Mouse (Mus musculus) cerebellum, adult (tissue): ENCODE results near the gene Epha10.
"Not testable (repeated sequence)": the region's sequence is repeated elsewhere in the genome, so short reads cannot be mapped to it uniquely, and the experiment has no call there.

Experiments
- ATAC-seq: cut with Nextera tagmentation; 2 replicates; pipeline ENCODE4 v1.9.2; 2017; ENCODE audit warnings: mild to moderate bottlenecking, moderate library complexity, mixed read lengths; ENCODE audit not compliant: insufficient number of reproducible peaks, low FRiP score, low TSS enrichment

Gene Epha10

DNA sequence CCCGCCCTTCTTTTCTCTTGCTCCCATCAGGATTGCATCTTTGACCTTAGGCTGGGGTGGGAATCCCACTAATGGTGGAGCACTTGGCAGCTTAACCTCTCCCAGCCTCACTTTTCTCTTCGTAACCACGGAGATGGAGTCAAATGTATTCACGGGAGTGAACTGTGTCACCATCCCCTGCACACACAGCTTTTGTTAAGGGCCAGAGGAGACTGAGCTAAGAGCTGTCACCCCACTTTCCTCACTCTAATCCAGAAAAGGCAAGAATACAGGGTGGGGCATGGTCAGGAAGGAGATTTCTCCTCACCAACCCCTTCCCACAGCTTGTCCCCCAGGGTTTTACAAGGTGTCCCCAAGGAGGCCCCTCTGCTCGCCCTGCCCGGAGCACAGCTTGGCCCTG lies 13.1 kb downstream of the Epha10 start:
- ATAC-seq = no peak

DNA sequence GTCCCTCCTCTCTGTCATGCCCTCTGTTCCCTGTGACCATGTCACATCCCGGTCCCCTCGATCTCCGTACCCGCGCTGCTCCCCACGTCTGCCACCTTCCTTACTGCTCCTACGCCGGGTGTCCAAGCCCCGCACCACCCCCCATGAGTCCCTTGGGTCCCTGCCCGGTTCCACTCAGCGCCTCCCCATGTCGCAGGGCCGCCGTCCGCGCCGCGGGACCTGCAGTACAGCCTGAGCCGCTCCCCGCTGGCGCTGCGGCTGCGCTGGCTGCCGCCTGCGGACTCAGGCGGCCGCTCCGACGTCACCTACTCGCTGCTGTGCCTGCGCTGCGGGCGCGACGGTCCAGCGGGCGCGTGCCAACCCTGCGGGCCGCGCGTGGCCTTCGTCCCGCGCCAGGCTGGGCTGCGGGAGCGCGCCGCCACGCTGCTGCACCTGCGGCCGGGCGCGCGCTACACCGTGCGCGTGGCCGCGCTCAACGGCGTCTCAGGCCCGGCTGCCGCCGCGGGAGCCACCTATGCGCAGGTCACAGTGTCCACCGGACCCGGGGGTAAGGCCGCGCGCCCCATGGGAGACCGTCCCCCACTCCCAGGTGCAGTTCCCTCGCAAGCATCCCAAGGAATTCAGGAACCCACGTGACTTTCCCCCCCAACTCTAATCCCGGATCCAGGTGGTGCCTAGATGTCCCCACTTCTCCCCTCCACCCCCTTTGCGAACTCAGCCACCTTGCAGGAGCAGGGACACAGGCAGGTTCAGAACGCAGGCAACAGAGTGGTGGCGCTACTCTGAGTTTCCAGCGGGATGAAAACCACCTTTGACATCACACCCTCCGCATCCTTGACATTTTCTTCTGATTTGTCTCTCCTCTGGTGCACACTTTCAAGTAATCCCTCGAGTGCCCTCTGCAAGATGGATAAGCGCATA lies 14.1 kb downstream of the Epha10 start:
- peak; percentile 78 for ATAC-seq

DNA sequence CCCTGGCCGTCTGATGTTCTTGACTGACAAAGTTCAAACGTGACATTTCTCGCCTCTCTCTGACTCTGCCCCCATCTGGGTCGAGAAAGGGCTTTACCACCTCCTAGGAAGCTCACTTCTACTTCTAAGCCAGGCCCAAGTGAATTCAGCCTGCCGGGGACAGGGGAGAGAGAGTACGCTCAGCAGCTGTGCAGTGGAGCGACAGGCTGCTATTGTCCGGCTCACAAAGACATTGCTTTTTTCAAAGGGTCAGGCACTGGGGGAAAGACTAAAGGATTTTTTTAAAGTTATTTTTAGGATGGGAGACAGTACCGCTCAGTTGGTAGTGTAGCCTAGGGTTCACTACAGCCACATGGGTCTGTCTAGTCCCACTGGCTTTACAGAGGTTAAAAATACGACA lies 17.7 kb downstream of the Epha10 start:
- no peak for ATAC-seq

DNA sequence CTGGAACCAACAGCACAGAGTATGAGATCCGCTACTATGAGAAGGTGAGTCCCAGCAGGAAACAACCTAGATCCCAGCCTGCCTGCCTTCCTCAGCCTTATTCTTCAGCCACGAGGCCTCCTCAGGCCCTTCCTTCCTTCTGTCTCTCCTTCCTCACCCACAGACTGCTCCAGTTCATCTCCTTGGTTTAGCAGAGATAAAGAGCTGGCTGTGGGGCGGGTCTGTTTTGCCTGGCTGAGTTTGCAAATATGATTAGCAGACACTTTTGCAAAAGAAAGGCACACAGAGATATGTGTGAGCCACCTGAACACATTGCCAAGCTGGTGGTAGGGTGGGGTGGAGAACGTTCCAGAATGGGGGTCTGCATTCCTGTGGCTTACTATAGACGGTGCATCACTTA lies 19.2 kb downstream of the Epha10 start:
- ATAC-seq = no peak

DNA sequence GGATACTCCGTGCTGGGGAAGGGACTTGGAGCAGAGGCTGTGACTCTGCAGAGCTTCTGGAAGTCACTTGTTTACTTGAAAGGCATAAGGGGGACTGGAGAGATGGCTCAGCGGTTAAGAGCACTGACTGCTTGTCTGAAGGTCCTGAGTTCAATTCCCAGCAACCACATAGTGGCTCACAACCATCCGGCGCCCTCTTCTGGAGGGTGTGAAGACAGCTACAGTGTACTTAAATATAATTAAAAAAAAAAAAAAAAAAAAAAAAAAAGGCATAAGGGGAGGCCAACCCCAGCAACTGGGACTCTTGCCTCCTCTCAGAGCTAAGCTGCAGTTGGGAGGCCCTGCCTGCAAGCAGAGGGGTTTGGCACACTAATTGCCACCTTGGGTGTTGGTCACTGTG lies 24.7 kb downstream of the Epha10 start:
- ATAC-seq = no peak

DNA sequence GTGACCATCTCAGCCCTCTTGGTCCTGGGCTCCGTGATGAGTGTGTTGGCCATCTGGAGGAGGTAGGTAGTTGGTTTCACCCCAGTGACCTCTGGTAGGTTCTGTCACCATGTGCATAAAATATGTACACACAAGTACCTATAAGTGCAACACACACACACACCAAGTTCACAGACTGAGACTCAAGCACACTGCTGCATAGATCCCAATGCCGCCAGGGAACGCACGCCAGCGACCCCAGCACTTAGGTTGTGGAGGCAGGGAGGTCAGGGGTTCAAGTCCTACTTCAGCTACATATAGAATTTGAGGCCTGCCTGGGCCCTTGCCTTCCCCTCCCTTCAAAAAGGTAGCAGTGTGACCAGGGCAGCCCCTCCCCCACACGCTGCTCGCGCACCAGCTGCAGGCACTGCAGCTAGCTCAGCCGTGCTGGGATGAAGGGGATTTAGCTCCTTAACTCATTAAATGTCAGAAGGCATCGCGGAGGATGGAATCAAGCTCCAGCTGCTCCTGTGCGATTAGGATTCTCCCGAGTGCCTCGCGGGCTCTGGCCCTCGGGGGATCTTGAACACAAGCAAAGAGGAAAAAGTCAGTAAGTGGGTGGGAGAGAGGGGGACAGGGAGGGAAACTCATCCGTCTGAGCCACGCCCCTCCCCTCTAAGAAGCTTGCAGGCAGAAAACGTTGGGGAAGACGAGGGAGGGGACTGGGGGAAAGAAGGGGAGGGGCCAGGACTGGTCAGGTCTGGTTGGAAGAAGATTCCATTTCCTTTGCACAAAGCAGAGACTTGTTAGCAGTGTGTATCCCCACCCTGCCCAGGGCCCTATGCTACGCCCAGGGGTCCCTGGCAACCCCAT lies 25.5 kb downstream of the Epha10 start:
- ATAC-seq = no peak

DNA sequence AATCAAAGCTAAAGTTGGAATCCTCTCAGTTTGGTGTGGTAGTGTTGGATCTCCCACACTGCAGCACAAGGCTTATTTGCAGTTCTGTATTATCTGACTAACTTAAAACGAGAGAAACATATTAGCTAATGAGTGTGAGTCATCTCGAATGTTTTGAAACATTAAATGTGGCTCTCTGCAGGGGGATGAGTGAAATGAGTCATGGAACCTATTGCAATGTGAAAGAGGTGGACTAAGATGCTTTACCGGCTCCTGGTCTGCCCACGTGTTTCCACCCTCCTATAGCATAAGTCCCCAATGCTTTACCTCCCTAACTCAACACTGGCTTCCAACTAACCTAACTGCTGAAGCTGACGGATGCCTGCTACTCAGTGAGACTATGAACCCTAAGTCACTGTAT lies 47.4 kb downstream of the Epha10 start:
- no peak for ATAC-seq

DNA sequence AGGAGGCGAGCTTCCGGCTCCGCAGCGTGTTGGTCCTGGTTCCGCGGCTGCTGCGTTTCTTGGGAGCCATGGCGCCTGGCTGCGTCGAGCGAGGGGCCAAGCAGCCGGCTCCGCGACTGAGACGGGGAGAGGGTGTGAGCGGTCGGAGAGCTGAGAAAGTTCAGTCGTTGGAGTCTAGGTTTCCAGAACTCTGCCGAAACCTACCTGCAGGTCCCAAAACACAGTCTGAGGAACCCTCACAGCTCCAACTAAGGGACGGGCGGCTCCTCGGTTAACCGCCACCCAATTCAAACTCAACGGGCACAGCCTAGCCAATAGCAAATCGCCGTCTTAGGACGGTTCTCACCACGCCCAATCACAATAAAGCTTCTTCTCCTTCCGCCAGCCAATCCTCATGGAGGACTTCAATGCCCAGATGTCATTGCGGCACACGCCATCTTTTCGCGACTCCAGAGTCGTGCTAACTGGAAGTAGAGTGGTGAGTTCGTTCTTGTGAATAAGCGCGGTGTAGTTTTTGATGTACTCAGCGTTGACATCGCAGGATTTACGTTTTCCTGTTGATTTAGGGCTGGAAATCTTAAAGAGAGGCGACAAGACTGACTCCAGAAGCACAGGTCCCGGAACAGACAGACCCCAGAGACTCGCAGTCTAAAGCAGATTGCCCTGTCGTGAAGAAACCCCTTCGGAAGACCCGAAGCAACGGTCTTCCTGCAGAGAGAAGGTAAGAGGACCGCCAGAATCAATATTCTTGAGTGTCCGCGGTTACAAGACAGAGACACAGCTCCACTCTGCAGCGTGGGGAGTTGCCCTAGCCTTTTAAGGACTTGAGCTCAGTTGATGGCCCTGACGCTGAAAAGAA lies 56.1 kb downstream of the Epha10 start, which contains the start of gene 9930104L06Rik:
TSS of gene 9930104L06Rik (plus strand) at position 436 of the 859 bp plus-strand sequence.
- peak; percentile 99 for ATAC-seq

DNA sequence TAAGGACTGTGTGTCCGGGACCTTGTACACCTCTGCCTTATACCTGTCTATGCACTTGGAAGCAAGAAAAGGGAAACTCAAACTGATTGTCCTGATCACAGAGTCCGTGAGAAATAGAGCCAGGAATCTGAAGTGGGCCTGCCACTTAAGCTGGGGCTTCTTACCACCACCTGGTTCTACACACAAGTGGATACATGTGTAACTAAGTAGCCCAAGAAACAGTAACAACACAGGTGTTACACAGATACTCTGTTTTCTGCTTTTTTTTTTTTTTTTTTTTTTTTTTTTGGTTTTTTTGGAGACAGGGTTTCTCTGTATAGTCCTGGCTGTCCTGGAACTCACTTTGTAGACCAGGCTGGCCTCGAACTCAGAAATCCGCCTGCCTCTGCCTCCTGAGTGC lies 58.5 kb downstream of the Epha10 start, which contains the start of gene Cdca8:
TSS of gene Cdca8 (minus strand) at position 101 of the 400 bp plus-strand sequence.
- not testable (repeated sequence) for ATAC-seq

DNA sequence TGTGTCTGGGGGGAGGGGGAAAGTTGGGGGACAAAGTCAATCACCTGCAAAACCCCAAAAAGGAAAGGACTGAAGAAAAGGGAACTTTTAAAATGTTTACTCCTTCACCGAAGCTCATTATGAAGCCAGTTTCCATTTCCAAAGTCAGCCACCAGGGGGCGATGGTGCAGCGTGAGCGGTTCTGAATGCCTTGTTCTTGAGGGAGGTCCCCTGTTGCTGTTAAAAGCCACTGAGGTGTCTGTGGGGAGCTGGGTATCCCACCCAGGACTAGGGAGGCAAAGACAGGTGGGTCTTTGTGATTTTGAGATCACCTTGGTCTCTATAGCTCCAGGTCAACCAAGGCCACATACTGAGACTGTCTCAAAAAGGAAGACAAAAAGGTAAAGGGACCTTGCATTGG lies 62.3 kb downstream of the Epha10 start:
- no peak; the same call in 1 of the 2 replicates for ATAC-seq

DNA sequence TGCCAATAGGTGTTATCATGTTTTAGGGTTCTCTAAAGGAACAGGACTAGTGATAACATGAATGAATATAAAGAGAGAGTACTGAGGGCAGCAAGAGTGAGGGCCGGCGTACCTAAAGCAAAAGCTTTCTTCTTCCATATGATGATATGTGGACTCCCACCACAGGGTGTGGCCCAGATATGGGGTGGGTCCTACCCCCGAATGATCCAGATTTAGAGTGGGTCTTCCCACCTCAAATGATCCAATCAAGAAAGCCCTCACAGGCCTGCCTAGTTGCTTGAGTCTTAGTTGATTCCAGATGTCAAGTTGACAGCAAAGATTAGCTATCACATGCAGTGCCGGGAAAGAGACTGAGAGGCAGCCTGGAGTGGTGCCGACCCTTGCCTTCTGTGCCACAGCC lies 63.1 kb downstream of the Epha10 start:
- ATAC-seq = no peak

DNA sequence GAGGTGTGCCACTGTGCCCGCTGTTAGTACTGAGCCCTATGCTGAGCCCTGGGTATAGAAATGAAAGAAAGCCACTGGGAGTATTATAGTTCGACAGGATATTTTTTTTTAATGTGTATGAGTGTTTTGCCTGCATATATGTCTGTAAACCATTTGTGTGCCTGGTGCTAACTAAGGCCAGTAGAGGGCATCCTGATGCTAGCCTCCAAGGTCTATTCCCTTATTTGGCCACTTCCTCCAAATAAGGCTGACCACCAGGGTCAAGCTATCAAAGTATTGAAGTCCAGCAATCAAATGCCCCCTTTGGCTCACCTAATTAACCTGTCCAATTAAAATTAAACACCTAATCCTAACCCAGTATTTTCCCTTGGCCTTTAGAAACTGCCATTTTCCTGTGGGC lies 64.3 kb downstream of the Epha10 start:
- no peak for ATAC-seq

DNA sequence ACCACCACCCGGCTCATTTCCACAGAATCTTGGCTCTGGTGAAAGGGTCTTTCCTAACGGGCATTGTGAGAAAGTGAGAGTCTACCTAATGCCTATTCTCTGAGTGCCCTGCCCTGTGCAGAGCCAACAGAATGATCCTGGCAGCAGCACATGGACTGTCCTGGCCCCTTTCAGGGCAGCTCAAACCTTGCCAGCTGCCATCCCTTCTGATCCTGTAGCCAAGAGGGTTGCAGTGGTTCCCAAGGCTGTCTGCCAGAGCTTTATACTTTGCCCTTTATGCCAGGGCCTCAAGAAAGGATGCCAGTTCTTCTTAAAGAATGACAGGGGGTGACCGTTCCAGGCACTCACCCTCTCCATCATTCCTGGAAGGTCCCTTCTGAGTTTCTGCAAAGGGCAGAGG lies 68.8 kb downstream of the Epha10 start:
- no peak for ATAC-seq

DNA sequence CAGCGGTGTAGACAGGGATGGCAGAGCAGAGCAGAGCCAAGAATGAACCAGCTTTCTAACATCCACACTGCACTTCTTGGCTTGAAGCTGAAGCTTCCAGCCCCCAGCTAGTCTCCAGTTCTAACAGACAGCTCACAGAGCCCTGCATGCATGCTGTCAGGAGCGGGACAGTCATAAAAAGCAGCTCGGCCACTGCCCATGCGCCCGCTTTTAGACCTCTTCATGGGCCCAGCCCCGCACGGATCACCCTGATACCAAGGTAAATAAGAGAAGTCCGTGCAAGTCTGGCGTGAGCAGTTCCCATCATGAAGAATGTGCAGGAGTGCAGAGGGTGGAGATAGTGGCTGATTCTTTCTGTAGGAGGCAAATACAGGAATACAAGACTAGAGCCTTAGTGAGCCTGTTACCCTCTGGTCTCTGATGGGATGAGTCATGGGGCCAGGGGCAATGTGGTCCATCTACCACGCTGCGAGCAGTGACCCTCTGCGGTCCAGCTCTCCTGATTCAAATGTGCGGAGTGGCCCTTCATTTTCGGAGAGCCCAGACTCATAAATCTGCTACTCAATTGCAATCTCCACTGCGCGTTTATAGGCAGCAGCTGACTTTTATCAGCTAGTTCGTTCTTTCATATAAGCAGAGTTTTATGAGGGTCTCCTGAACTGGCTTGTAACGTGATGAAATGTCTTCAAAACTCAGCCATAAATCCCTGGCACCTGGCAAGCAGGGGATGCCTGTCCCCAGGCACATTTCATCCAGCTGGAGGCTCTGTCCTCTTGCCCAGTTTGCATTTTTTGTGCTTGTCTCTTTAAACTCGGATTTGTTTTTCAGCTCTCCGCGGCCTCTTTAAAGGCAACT lies 69.7 kb downstream of the Epha10 start:
- no peak for ATAC-seq

DNA sequence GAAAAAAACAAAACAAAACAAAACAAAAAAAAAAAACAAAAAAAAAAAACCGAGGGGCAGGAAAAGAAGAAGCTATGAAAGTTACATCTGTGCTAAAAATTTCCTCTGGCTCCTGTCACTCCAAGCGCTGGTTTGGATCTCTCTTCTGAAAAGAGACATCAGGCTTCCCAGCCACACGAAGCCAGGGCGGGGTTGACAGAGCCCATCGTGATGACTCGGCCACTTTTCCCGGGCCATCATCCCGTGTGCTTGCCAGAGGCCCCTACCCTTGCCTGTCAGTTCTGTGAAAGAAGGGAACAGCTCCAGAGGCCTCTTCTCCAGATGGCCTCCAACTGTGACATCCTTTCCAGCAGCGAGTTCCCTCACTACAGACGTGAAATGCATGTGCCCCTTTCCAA lies 70.3 kb downstream of the Epha10 start:
- no peak for ATAC-seq

DNA sequence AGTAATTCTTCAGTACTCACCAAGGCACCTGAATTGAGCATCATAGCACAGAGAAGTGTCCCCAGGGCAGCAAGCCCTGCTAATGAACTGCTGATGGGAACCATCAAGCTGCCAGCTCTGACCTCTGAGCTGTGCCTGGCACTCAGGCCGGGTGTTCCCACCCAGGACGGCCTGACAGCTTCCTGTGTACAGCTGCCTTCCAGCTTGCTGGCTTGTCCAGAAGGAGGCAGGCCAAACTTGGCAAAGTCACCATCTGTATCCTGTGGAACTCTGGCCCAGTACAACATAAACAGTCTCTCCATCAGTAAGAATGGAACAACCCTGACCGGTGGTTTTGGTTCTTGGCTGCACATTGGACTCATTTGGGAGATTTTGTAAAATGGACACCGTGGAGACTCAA lies 72.8 kb downstream of the Epha10 start:
- ATAC-seq = no peak

DNA sequence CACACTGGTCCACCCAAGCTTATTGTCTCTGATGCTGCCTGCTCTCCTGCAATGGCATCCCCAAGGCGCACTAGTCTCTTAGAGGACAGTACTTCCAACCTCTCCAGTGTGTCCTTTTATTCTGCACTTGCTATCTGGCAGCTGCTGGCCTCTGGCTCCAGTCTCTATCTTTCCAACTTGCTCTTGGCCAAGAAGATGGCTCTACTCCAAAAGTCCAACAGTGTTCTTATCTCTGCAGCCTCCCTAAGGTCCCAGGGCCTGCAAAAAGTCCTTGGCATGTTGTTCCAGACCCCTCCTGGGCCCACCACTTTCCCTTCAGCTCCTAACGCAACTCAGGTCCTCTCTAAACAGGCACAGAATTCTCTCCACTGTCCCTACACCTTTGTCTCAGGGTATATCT lies 76.6 kb downstream of the Epha10 start:
- no peak for ATAC-seq

DNA sequence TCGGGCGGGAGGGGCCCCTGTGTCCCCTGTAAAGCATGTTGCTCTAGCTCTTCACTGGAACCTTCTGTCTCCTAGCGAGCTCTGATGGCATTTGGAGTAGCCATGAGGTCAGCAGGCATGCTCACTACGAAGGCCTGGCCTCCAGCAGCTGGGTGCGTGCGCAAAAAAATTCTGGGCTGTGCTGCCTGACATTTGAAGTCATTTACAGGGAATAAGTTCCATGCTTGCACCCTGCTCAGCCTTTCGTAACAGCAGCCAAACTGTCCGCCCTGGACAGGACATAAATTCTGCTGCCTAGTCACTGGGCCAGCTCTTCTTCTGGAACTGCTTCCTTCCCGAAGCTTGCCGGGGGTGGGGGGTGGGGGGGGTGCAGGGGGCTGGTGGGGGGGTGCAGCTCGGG lies 78.4 kb downstream of the Epha10 start:
- no peak for ATAC-seq

DNA sequence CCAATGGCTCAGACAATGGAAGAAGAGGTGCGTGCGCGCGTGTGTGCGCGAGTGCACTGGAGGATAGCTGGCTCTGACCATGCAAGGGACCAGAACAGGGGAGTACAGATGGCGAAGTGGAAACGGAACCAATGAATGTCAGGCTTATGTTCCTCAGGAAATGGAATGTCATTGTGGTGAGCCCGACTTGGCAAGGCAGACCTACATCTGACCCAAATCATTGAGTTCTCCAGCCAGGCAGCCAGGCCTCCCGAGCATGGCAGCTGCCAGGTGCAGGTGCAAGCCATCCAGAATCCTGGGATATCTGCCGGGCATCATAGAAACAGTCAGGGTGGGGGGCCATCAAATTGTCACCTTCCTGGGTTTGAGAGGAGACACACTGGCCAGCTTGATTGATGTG lies 80.2 kb downstream of the Epha10 start:
- no peak for ATAC-seq
